Mouse (Mus musculus): ENCODE results near the gene Slc5a5. TPM values are rescaled to one million over a fixed set of nuclear protein-coding genes. Genes with fewer than 3 reads are reported as not detected.

Slc5a5 gene
- polyA plus RNA-seq, 1 experiment from 2014 or later: 0.03 TPM

DNA sequence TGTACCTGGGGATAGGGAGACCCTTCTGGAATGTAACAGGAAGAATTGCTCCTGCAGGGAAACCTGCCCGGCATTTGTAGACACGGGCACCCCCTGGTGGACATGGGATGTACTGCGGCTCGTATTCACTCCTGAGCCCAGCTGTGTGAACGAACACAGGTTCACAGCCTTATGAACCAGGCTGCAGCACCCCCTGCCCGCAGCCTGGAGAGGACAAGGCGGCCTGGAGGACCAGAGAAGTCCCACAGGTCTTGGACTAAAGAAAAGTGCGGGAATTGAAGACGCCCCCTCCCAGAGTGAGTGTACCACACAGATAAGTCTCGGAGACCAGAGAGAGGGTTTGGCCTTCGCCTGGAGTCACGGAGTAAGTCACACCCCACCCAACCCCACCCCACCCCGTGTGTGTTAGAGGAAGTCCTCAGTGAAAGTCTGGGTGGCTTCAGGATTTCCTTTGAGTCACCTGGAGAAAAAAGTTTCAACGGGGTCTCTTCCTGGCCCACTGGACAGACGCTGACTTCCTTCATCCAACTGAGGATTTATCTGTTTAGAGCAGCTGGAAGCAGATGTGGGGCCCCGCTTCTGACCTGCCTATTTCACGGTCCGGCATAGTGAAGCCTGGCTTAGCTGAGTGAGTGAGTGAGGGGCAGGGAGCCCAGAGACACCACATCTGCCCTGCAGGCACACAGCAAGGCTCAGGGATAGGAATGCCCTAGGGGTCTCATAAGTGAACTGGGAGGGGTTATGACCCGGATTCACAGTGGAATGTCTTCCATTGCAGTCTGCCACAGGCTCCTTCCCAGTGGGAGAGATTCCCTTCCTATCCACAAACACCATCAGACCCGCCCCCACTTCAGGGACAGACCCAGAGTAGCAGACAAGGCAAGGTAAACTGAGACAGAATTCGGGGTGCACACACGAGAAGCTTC is 51.1 kb downstream of the Slc5a5 start:
- DNase-seq (peak; percentile 84), ATAC-seq (ENCODE audit: low read depth) (peak; percentile 48)
- peak overlapping the region; percentile 99 for H3K27ac ChIP-seq
- peak overlapping the region; percentile 66 for H3K4me3 ChIP-seq (replicated peaks)
- WGBS (ENCODE audit: insufficient replicate concordance): 13% methylated on average over 22 of the region's 22 CpGs
- peak overlapping the region; percentile 89 for H3K9ac ChIP-seq
- peaks cover 4% of the 10 kb centered on the region; the same call in 1 of the 2 replicates for H3K27me3 ChIP-seq
- peaks cover 10% of the 10 kb centered on the region for H3K36me3 ChIP-seq
- H3K4me1 ChIP-seq (replicated peaks): peaks cover 84% of the 10 kb centered on the region
- peak overlapping the region; percentile 85 for H3K4me2 ChIP-seq
- H3K9me3 ChIP-seq (replicated peaks): no peaks in the 10 kb centered on the region

DNA sequence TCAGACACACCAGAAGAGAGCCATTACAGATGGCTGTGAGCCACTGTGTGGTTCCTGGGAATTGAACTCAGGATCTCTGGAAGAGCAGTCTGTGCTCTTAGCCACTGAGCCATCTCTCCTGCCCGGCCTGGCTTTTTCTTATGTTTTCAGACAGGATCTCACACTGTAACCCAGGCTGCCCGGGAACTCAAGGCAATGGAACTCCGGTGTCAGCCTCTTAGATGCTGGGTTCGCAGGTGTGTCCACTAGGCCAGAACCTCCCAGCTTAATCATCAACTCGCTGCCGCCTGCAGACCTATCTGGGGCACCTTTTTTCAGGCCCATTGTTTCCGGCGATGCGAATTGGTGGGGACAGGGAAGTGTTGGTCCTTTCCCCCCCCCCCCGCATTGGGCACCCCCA is 52.0 kb downstream of the Slc5a5 start:
- peak overlapping the region; percentile 89 for H3K9ac ChIP-seq
- no peaks in the 10 kb centered on the region for H3K9me3 ChIP-seq (replicated peaks)
- H3K4me2 ChIP-seq: peak overlapping the region; percentile 85
- no peak for DNase-seq
- H3K4me1 ChIP-seq (replicated peaks): peaks cover 85% of the 10 kb centered on the region
- H3K36me3 ChIP-seq: peaks cover 18% of the 10 kb centered on the region
- WGBS (ENCODE audit: insufficient replicate concordance): 38% methylated on average over 10 of the region's 10 CpGs
- peak overlapping the region; percentile 66 for H3K4me3 ChIP-seq (replicated peaks)
- ATAC-seq (ENCODE audit: low read depth): no peak
- no peaks in the 10 kb centered on the region for H3K27me3 ChIP-seq
- H3K27ac ChIP-seq: peak overlapping the region; percentile 99

DNA sequence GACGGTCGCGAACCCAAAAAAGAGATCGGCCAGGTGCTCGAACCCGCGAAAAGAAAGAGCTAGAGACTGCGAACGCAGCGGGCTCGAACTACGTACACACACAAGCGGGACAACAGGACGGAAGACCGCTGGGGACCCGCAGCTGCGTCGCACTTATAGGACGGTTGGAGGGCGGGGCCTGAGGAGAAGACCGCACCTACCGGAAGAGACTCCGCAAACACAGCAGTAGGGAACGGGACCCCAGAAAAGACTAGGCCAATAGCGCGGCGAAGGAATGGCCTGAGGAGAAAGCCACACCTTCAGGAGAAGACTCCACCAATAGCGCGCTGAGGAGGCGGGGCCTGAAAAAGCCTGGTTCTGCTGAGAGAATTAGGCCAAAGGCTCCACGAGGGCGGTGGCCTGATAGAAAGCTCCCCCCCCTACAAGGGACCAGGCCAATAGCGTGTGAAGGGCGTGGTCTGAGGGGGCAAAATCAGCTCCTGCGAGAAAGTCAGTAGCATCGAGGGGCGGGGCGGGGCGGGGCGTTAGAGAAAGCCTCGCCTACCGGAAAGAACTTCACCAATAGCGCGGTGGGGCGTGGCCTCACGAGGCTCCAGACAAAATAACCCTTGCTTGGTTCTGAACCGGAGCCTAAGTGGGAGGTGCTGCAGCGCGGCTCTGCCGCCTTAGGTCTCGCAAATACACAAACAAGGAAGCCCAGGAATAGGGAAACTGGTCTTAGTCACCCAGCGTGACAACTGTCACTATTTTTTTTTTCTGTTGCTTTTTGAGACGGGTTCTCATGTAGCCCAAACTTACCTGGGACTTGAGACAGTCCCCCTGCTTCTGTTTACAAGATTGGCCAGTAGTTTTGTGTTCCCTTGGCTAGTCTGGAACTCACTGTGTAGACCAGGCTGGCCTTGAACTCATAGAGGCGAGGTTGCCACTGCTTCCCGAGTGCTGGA is 52.9 kb downstream of the Slc5a5 start, which contains the start of gene Arrdc2:
TSS of gene Arrdc2 (minus strand) at position 313 of the 944 bp plus-strand sequence.
- peak; percentile 86 for ATAC-seq (ENCODE audit: low read depth)

DNA sequence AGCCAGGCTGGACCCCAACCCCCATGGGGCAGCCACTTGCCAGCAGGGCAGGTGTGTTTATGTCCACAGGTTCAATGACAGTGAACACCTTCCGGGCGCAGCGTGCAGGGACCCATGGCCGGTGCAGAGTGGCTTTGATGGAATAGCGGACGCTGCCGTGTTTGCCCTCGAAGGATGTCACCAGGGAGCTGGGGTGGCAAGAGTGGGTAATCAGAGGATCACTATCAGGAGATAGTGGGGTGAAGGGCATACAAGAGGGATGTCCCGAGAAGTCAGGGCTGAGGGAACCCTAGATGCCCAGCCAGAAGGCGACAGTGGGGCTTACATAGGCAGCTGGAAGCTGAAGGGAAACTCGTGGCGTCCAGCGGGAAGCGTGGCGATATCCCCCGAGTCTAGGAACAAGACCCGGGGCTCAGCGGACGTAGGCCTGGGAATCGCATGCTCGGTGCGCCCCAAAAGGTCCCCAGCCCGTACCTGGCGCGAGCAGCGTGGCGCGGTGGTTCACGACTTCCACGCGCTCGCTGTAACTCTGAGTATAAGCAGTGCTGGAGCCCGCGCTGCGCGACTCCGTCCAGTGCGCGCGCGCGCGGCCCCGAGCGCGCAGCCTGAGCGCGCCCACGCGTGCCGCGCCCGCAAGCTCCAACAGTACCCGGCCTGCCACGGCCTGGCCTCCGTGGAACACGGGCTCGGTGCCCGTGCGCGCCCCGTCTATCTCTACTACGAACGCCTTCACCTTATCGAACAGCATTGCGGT is 53.7 kb downstream of the Slc5a5 start:
- peak; percentile 15 for ATAC-seq (ENCODE audit: low read depth)
- Histone ChIP-seq H3K27ac (peak overlapping the region; percentile 99), H3K27me3 (no peaks in the 10 kb centered on the region), H3K4me2 (peak overlapping the region; percentile 92), H3K4me3 (replicated peaks) (peak overlapping the region; percentile 89), H3K4me1 (replicated peaks) (peaks cover 87% of the 10 kb centered on the region), H3K36me3 (peaks cover 35% of the 10 kb centered on the region), H3K9me3 (replicated peaks) (no peaks in the 10 kb centered on the region), H3K9ac (peak overlapping the region; percentile 95)
- WGBS (ENCODE audit: insufficient replicate concordance): 2% methylated on average over 66 of the region's 66 CpGs
- DNase-seq: no peak

More for the DNA sequence above, 52.9 kb downstream of the Slc5a5 start, which contains the start of gene Arrdc2:
- 1% methylated on average over 55 of the region's 55 CpGs for WGBS (ENCODE audit: insufficient replicate concordance)
- peak within 1 kb of the TSS; percentile 92 for H3K4me2 ChIP-seq
- peaks cover 28% of the 10 kb centered on the region for H3K36me3 ChIP-seq
- H3K4me3 ChIP-seq (replicated peaks): peak within 1 kb of the TSS; percentile 89
- H3K4me1 ChIP-seq (replicated peaks): peaks cover 86% of the 10 kb centered on the region
- DNase-seq: peak; percentile 100
- peak within 1 kb of the TSS; percentile 99 for H3K27ac ChIP-seq
- H3K27me3 ChIP-seq: no peaks in the 10 kb centered on the region
- H3K9me3 ChIP-seq (replicated peaks): no peaks in the 10 kb centered on the region
- H3K9ac ChIP-seq: peak within 1 kb of the TSS; percentile 95

- Histone ChIP-seq H3K27ac (peak overlapping the region; percentile 99), H3K27me3 (no peaks in the 10 kb centered on the region), H3K4me3 (replicated peaks) (peak overlapping the region; percentile 89)
Measured at GRCm38 (mm10) chr8:70836666-70837065, 55.9 kb downstream of the Slc5a5 start.

GRCm38 (mm10) chr8:70834071-70834470 is 58.5 kb downstream of the Slc5a5 start:
- DNase-seq: no peak
- 86% methylated on average over 3 of the region's 3 CpGs for WGBS (ENCODE audit: insufficient replicate concordance)
- Histone ChIP-seq H3K9ac (peak overlapping the region; percentile 95; the same call in 1 of the 2 replicates), H3K4me2 (no peak overlapping the region), H3K27me3 (no peaks in the 10 kb centered on the region), H3K4me1 (replicated peaks) (peaks cover 74% of the 10 kb centered on the region), H3K36me3 (peaks cover 35% of the 10 kb centered on the region), H3K4me3 (replicated peaks) (no peak overlapping the region), H3K9me3 (replicated peaks) (no peaks in the 10 kb centered on the region), H3K27ac (peak overlapping the region; percentile 99)
- no peak for ATAC-seq (ENCODE audit: low read depth)

More at GRCm38 (mm10) chr8:70836666-70837065, 55.9 kb downstream of the Slc5a5 start:
- WGBS (ENCODE audit: insufficient replicate concordance): 86% methylated on average over 12 of the region's 12 CpGs
- Histone ChIP-seq H3K4me2 (peak overlapping the region; percentile 92), H3K9ac (peak overlapping the region; percentile 95), H3K9me3 (replicated peaks) (no peaks in the 10 kb centered on the region), H3K36me3 (peaks cover 35% of the 10 kb centered on the region), H3K4me1 (replicated peaks) (peaks cover 88% of the 10 kb centered on the region)
- DNase-seq (no peak), ATAC-seq (ENCODE audit: low read depth) (no peak)

DNA sequence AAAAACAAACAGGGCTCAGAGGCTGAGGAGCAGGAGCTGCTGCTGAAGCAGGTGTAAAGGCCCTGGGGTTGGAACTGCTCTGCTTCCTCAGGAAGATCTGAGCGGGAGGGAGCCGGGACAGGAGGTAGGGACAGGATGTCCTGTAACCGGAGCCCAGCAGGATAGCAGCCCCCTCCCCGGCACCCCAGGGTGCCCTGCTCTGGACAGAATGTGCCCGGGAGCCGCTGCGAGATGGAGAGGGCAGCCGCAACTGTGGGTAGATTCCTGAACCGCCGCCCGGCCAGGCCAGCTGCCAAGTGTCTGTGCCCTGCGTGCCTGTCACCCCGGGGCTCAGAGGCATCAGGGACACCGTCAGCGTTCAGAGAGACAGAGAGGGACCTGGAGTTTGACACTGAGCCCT is 59.0 kb downstream of the Slc5a5 start:
- ATAC-seq (ENCODE audit: low read depth) (no peak), DNase-seq (no peak)
- Histone ChIP-seq H3K36me3 (peaks cover 35% of the 10 kb centered on the region), H3K27me3 (no peaks in the 10 kb centered on the region), H3K9me3 (replicated peaks) (no peaks in the 10 kb centered on the region), H3K27ac (peak overlapping the region; percentile 99), H3K4me1 (replicated peaks) (peaks cover 70% of the 10 kb centered on the region), H3K4me3 (replicated peaks) (no peak overlapping the region), H3K4me2 (0 out of 2 replicates have a peak overlapping the region, but pooled peaks have one; percentile 6), H3K9ac (peak overlapping the region; percentile 36; the same call in 1 of the 2 replicates)
- 62% methylated on average over 15 of the region's 15 CpGs for WGBS (ENCODE audit: insufficient replicate concordance)

- DNase-seq (no peak), ATAC-seq (ENCODE audit: low read depth) (no peak)
- H3K4me3 ChIP-seq (replicated peaks): no peak overlapping the region
- no peaks in the 10 kb centered on the region for H3K9me3 ChIP-seq (replicated peaks)
- peaks cover 35% of the 10 kb centered on the region for H3K36me3 ChIP-seq
- H3K9ac ChIP-seq: peak overlapping the region; percentile 36; the same call in 1 of the 2 replicates
- H3K4me1 ChIP-seq (replicated peaks): peaks cover 65% of the 10 kb centered on the region
- no peaks in the 10 kb centered on the region for H3K27me3 ChIP-seq
- peak overlapping the region; percentile 99 for H3K27ac ChIP-seq
- 0 out of 2 replicates have a peak overlapping the region, but pooled peaks have one; percentile 6 for H3K4me2 ChIP-seq
- WGBS (ENCODE audit: insufficient replicate concordance): 37% methylated on average over 9 of the region's 9 CpGs
Measured at GRCm38 (mm10) chr8:70833018-70833482, 59.5 kb downstream of the Slc5a5 start.

All from liver, embryonic 13.5 days (tissue).